Mouse (Mus musculus) cerebellum, postnatal 36 days (tissue): ENCODE data around the gene Fam155a.

ENCODE experiments used
- DNase-seq, 2 experiments: peaks; one replicate each; pipeline ENCODE4 v3.0.0; 2021 to 2022; ENCODE audit warnings: mixed read lengths in 2 of 2

Fam155a gene

GRCm38 (mm10) chr8:9656901-9657300, 114.1 kb downstream of the Fam155a start:
- no peak for DNase-seq

GRCm38 (mm10) chr8:9654826-9655225, 116.1 kb downstream of the Fam155a start:
- DNase-seq: peak in 1 of 2 experiments; percentile 17

GRCm38 (mm10) chr8:9653643-9654042, 117.3 kb downstream of the Fam155a start:
- no peak for DNase-seq

GRCm38 (mm10) chr8:9638162-9638561, 132.8 kb downstream of the Fam155a start:
- DNase-seq: no peak

GRCm38 (mm10) chr8:9635240-9635639, 135.7 kb downstream of the Fam155a start:
- DNase-seq: no peak

GRCm38 (mm10) chr8:9607086-9607701, 163.8 kb downstream of the Fam155a start:
- no peak for DNase-seq

GRCm38 (mm10) chr8:9596003-9596402, 175.0 kb downstream of the Fam155a start:
- DNase-seq: no peak

GRCm38 (mm10) chr8:9581836-9582235, 189.1 kb downstream of the Fam155a start:
- no peak for DNase-seq

- DNase-seq: no peak
Measured at GRCm38 (mm10) chr8:9580192-9580591, 190.8 kb downstream of the Fam155a start.

- no peak for DNase-seq
Measured at GRCm38 (mm10) chr8:9571977-9572376, 199.0 kb downstream of the Fam155a start.

- peak; percentile 35 to 53 for DNase-seq
Measured at GRCm38 (mm10) chr8:9569516-9570170, 201.3 kb downstream of the Fam155a start.

GRCm38 (mm10) chr8:9549199-9549598, 221.8 kb downstream of the Fam155a start:
- DNase-seq: no peak

GRCm38 (mm10) chr8:9547558-9547954, 223.4 kb downstream of the Fam155a start:
- no peak for DNase-seq

- DNase-seq: no peak
Measured at GRCm38 (mm10) chr8:9546919-9547557, 223.9 kb downstream of the Fam155a start.

- no peak for DNase-seq
Measured at GRCm38 (mm10) chr8:9546429-9546828, 224.5 kb downstream of the Fam155a start.

GRCm38 (mm10) chr8:9545665-9546064, 225.3 kb downstream of the Fam155a start:
- DNase-seq: no peak

GRCm38 (mm10) chr8:9535730-9536372, 235.1 kb downstream of the Fam155a start:
- no peak for DNase-seq

GRCm38 (mm10) chr8:9526515-9526914, 244.4 kb downstream of the Fam155a start:
- no peak for DNase-seq

- DNase-seq: peak in 1 of 2 experiments; percentile 11
Measured at GRCm38 (mm10) chr8:9521577-9521976, 249.4 kb downstream of the Fam155a start.

GRCm38 (mm10) chr8:9500751-9501150, 270.2 kb downstream of the Fam155a start:
- DNase-seq: peak; percentile 24 to 31

GRCm38 (mm10) chr8:9494225-9494598, 276.7 kb downstream of the Fam155a start:
- DNase-seq: no peak

GRCm38 (mm10) chr8:9493557-9494224, 277.3 kb downstream of the Fam155a start:
- DNase-seq: no peak

- no peak for DNase-seq
Measured at GRCm38 (mm10) chr8:9482565-9482964, 288.4 kb downstream of the Fam155a start.
